Mouse (Mus musculus) T-cell, adult 2 months (primary cell): ENCODE data around the gene Tceal3.
A peak's percentile ranks its signal among the peaks of the same experiment; 100 is the strongest.
"Not testable (repeated sequence)": the region's sequence is repeated elsewhere in the genome, so short reads cannot be mapped to it uniquely, and the experiment has no call there.

Experiments used
- DNase-seq: peaks from one replicate; pipeline ENCODE4 v3.0.0; 2022; ENCODE audit warnings: low spot score

Tceal3 gene

GRCm38 (mm10) chrX:136590199-136590896 is at the start of gene Tceal3:
Gene Tceal3, plus strand, starts transcription at chrX:136590842.
- no peak for DNase-seq

DNA sequence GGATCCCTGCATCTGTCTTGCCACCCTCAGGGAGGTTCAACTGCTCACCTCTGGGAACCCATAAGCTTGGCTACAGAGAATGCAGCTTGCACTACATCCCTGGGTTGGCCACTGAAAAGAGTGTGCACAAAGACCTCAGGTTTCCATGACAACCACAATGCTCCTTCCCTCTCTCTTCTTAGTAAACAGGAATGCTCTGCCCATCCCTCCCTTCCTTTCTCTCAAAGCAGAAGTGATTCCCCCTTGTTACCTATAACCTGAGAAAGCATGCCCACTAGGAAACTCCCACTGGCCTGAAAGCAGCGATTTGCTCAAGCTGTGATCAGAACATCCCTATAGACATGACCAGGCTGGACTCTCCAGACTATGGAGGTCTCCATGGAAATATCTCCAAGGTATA is 46.7 kb upstream of the Tceal3 start, which contains the start of gene Kir3dl2:
Gene Kir3dl2 (minus strand): TSS at position 101 of the 400 bp plus-strand sequence.
- not testable (repeated sequence) for DNase-seq

- DNase-seq: not testable (repeated sequence)
Observed at GRCm38 (mm10) chrX:136569094-136569493, 21.5 kb upstream of the Tceal3 start.

- DNase-seq: no peak
Observed at GRCm38 (mm10) chrX:136584617-136585016, 6.0 kb upstream of the Tceal3 start.

DNA sequence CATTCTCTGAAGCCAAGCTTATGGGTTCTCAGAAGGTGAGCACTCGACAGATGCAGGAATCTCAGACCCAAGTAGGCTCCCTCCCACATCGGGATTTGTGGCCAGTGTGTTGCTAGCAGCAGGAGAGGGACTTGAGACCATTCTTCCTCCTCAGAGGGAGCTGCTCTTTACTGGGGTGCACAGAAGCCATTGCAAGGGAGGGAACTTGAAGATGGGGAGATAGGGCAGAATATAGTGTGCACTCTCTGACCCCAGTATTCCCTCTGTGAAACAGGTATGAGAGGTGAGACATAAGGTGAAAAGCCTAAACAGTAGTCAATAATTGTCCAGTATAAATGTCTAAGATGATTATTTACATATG is 235 bp downstream of the Tceal3 start:
- no peak for DNase-seq

- DNase-seq: peak; percentile 12
Observed at GRCm38 (mm10) chrX:136599416-136599815, 8.8 kb downstream of the Tceal3 start.

DNA sequence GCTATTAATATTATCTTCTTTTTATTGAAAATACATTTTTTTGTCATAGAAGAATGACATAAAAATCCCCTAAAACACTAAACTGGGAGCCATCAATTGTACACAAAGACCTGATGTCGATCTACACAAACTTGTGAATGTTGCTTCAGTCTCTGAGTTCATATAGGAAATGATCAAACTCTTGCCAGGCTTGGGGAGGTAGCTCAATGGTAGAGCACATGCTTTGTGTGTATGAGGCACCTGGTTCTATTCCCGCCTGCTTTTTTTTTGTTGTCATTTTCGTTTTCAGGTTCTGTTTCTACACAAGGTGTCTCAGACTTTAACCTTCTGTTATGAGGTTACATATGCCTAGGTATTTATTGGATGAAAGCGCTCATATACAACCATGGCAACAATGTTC is 16.3 kb downstream of the Tceal3 start:
- DNase-seq: no peak

- DNase-seq: no peak
Observed at GRCm38 (mm10) chrX:136607395-136607794, 16.8 kb downstream of the Tceal3 start.

DNA sequence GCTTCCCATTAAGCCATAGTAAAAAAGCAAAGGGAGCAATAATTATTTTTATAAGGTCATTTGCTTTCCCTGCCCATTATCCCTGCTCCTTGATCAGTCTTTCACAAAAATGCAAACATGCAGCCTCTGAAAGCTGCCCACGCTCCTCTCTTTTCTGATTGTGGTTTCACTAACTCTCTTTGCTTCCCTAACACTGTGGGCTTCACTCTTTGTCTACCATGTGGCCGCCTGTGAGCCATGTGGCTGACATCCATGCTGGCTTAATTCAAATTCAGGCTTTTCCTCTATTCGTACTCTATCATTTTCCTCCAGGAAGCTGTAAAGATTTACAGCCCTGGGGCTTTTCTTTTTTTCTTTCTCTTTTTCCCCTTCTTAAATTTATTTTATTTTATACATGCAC is 20.7 kb downstream of the Tceal3 start:
- DNase-seq: no peak

DNA sequence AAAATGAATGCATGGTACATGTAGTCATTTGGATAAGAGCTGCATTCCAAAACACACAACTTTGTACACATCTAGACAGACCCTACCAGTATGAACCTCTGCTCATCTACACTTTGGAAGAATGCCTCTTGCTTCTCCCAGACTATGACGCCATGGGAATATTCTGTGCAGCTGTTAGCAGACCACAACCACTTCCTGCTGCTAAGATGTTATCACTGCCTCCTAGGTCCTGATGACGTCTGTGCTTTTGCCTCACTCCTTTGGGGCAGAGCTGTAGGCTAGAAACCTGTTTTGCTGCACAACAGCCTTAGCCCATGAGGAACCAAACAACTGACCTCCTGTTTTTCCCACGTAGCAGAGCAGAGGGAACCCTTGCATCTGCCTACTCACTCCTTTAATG is 25.2 kb downstream of the Tceal3 start:
- peak; percentile 61 for DNase-seq

DNA sequence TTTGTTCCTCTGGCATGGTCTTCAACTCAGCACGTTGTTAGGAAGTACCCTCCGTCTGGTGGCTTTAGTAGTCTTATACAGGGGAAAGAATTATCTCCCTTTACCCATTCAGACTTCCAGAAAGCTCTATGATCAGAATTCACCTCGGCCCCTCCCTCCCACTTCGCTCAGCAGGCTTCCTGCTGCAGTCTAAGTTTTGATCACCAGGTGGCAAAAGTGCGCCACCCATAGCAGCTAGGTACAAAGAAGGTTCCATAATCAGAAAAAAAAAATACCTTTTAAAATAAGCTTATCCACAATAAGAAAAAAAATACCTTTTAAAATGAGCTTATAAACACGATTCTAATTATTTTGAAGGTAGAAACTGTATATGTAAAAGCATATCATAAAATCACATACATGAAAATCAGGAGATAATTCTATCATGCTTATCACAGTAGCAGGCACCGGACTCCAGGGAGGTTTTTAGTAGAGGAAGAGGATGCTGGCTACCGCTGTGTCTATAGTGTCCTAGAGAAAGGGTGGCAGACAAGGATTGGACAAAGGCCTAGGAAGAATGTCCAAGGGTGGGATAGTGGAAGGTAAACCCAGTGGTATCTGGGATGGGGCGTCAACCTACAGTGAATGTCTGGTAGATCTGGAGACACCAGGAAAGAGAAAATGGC is 34.4 kb downstream of the Tceal3 start:
- DNase-seq: peak; percentile 32

DNA sequence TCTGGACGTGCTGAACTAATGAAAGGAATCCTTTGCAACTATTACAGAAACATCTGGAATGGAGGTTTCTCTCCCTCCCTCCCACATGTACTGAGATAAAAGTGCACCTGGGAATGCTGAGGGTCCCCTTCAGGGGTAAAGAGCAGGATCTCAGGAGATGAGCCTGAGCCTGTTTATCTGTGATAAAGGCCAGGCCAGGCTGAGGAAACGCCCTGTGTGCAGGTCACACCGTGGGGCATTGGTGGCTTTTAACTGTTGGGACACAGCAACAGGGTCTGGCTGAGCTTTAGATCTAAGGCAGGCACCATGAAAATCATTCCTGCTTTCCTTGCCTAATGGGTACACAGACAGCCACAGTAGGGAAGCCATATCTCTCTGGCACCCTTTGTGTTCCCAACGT is 35.3 kb downstream of the Tceal3 start:
- DNase-seq: no peak

GRCm38 (mm10) chrX:136635116-136635515 is 44.5 kb downstream of the Tceal3 start:
- DNase-seq: no peak

- DNase-seq: peak; percentile 38
Observed at GRCm38 (mm10) chrX:136639754-136640153, 49.1 kb downstream of the Tceal3 start.

- DNase-seq: peak; percentile 10
Observed at GRCm38 (mm10) chrX:136645857-136646256, 55.2 kb downstream of the Tceal3 start.

- DNase-seq: peak; percentile 0
Observed at GRCm38 (mm10) chrX:136666281-136666706, 75.7 kb downstream of the Tceal3 start.

GRCm38 (mm10) chrX:136666762-136667464 is 76.3 kb downstream of the Tceal3 start:
- not testable (repeated sequence) for DNase-seq

DNA sequence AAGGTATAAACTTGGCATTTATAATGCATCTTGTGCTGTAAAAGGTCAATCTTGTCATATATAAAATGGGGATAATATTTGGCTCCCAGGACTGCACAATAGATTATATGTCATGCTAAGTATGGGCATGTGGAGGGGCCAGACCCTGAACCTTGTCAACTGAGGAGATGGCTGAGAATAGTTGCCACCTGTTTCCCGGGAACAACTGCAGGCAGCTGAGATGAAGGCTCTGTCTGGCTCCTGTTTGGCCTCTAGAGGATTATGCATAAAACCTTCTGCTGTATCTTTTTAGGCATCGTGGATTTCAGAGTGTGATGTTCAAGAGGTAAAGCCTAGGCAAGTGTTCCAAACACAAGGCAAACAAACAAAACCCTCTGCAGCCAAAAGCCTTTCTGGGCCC is 78.2 kb downstream of the Tceal3 start:
- DNase-seq: no peak

DNA sequence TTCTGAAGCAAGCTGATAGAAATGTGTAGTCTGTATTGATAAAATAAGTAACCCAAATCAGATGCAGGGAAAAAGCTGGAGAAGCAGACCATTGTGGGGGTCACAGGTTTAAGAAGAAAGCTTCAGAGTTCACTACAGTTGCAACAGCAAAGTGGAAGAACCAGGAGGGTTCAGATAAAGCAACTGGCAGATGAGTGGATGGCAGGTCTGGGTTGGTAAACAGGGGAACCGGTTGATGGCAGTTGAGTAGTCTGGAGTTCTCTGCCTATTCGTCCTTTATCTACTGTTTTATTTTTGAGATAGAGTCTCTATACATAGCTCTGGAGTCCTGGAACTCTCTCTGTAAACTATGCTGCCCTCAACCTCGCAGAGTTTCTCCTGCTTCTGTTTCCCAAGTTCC is 90.3 kb downstream of the Tceal3 start:
- no peak for DNase-seq

- DNase-seq: not testable (repeated sequence)
Observed at GRCm38 (mm10) chrX:136691606-136692293, 101.1 kb downstream of the Tceal3 start.

GRCm38 (mm10) chrX:136692294-136692675 is 101.6 kb downstream of the Tceal3 start:
- DNase-seq: no peak

DNA sequence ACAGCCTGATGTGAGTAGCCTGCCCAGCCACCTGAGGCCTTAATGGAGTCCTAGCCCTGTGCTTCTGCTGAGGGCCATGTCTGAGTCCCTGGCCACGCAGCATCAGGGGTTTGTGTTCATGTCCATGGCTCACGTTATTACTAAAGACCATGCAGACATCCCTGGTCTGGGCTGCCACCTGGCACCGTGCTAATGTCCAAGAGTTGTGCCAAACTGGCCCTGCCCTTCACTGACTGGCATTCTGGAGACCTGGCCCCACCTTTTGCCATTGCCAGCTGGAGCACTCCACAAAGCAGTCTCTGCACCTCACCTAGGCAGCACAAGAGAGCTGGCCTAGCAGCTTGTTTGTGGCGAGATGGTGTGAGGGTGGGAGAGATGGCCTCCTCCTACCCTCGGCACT is 102.6 kb downstream of the Tceal3 start:
- no peak for DNase-seq
